Mouse (Mus musculus) bone marrow, adult 2 months (tissue): ENCODE results near the gene Rpl31.

Source experiments
- CTCF ChIP-seq: fragments of 200-500 bp; IDR thresholded peaks from 2 replicates; pipeline ENCODE4 v1.5.1; 2011; ENCODE audit warnings: low read length, control low read depth; ENCODE audit not compliant: control insufficient read depth, insufficient read depth
- POLR2A ChIP-seq: fragments of 200-500 bp; IDR thresholded peaks from 2 replicates; pipeline ENCODE4 v1.6.1; 2011; ENCODE audit warnings: low read depth, mild to moderate bottlenecking, control low read depth, low read length, borderline replicate concordance; ENCODE audit not compliant: control insufficient read depth

DNA sequence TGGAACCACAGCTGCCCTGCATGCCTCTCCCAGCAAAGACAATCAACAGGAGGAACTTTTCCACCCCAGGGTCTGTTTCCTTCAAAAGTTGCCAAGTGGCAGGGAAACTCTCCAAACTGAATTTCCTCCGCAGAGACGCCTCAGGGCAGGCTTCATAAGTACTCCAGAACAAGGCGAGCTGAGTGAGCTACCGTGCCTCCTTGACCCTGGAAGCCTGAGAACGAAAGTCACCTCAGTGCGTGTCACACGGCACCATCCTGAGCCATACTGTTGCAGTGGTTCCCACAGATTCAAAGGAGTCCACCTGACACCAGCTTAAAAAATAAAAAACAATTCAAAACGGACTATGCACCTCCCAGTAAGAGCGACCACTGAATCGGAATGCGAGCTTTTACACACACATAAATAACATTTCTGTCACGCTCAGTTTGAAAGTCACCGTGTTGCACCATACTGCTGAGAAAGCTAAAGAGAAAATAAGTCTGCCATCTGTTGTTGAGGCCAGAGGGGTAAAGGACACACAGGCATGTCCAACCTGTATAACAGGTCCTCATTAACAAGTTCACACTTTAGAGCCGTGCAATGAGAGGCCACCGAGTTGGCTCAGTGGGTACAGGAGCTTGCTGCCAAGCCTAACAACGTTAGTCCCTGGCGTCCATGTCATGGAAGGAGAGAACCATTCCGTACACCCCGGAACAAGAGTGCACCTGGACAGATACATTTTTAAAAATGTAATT is 42.6 kb downstream of the Rpl31 start:
- TF ChIP-seq POLR2A (no peak), CTCF (no peak)
